Mouse (Mus musculus) Patski (cell line): ENCODE measurements around the gene Kdm1b. TPM values are rescaled to one million over a fixed set of nuclear protein-coding genes. Genes with fewer than 3 reads are reported as not detected.

Source experiments
- ATAC-seq: fragments of 100-300 bp; one replicate; pipeline ENCODE4 v1.8.0; 2021
- CTCF ChIA-PET: fragments of 350-600 bp; sonication (Branson Sonifier 250); formaldehyde crosslinking; loops from one replicate; lab custom pipeline; 2022; ENCODE audit warnings: inconsistent platforms; lab: Charles Lee
- POLR2A ChIA-PET: fragments of 350-600 bp; sonication (Branson Sonifier 250); formaldehyde crosslinking; loops from one replicate; lab custom pipeline; 2022; ENCODE audit warnings: antibody characterized with exemption, inconsistent platforms; lab: Charles Lee
- DNase-seq: peaks from one replicate; pipeline ENCODE4 v3.0.0-alpha.2; 2011; ENCODE audit warnings: low read depth, low spot score
- H3K27me3 ChIP-seq: fragments of 371-371 bp; one replicate; pipeline ENCODE4 v1.5.1; 2021
- CTCF ChIP-seq: fragments of 100-300 bp; IDR thresholded peaks from one replicate; pipeline ENCODE4 v1.5.1; 2021
- in situ Hi-C: fragments of 300-500 bp; cut with MboI; formaldehyde crosslinking; loops from 3 replicates; pipeline ENCODE4 v1.11.1; 2018; ENCODE audit warnings: low pct_unique_long_range_greater_than_20kb, mixed read lengths
- polyA plus RNA-seq: library from polyadenylated mRNA; unstranded; gene quantifications from one replicate; pipeline ENCODE4 v1.2.3, GENCODE M21; 2021

Gene Kdm1b
- polyA plus RNA-seq, 1 experiment from 2014 or later = 12.6 TPM

DNA sequence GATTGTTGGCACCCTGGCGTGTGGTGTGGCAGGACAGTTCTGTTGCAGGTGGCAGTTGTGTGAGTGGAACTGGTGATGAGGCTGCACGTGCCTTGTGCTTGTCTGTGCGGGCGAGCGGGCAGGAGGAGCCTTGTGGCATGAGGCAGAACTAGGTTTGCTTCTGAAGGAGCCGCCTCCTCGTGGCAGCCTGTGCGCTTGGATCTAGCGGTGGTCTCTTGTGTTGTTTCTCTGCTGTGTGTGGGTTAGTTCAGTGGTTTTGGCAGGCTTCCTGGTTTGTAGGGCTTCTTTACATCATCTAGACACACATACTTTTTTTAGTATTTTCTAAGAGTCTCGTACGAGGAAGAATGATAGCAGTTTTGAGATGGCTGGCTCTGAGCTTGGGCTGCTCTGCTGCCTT lies 12.8 kb downstream of the Kdm1b start:
- ChIA-PET CTCF (no interaction called here), POLR2A (no interaction called here)
- no peak for TF ChIP-seq CTCF
- ATAC-seq = no peak
- H3K27me3 ChIP-seq = no peaks in the 10 kb centered on the region
- in situ Hi-C loops = no loop called here
- no peak for DNase-seq

DNA sequence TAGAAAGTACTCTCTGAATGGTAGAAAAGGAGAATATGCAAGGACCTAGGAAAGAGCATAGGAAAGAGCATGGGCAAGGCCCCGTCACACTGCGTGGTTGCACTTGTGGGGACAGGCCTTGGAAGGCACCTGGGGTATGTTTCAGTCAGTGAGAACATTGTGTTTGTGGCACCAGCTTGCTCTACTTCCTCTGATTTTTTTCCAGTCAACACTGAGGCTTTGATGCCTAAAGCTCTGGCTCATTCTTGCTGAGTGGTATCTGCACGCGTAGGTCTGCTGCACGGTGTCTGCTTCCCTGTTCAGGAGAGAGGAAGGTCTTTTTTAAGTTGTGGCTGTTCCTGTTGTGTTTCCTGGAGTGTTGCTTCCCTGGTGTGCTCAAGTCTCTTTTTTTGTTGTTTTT lies 13.5 kb downstream of the Kdm1b start:
- TF ChIP-seq CTCF = no peak
- DNase-seq = no peak
- in situ Hi-C loops = no loop called here
- no peak for ATAC-seq
- CTCF ChIA-PET = no interaction called here
- H3K27me3 ChIP-seq = no peaks in the 10 kb centered on the region
- POLR2A ChIA-PET = no interaction called here

DNA sequence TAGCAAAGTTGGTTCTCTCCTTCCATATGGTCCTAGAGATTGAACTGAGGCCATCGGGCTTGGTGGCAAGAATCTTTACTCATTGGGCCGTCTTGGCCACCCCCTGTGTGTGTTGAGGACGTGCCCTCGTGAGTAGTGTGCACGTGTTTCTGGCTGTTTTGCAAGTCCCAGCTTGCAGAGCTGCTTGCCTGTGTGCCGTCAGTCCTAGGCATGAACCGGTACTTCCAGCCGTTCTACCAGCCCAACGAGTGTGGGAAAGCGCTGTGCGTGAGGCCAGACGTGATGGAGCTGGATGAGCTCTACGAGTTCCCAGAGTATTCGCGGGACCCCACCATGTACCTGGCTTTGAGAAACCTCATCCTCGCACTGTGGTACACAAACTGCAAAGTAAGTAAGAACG lies 19.5 kb downstream of the Kdm1b start:
- no peak for TF ChIP-seq CTCF
- H3K27me3 ChIP-seq = no peaks in the 10 kb centered on the region
- POLR2A ChIA-PET = no interaction called here
- in situ Hi-C loops = no loop called here
- DNase-seq = no peak
- CTCF ChIA-PET = no interaction called here
- no peak for ATAC-seq

DNA sequence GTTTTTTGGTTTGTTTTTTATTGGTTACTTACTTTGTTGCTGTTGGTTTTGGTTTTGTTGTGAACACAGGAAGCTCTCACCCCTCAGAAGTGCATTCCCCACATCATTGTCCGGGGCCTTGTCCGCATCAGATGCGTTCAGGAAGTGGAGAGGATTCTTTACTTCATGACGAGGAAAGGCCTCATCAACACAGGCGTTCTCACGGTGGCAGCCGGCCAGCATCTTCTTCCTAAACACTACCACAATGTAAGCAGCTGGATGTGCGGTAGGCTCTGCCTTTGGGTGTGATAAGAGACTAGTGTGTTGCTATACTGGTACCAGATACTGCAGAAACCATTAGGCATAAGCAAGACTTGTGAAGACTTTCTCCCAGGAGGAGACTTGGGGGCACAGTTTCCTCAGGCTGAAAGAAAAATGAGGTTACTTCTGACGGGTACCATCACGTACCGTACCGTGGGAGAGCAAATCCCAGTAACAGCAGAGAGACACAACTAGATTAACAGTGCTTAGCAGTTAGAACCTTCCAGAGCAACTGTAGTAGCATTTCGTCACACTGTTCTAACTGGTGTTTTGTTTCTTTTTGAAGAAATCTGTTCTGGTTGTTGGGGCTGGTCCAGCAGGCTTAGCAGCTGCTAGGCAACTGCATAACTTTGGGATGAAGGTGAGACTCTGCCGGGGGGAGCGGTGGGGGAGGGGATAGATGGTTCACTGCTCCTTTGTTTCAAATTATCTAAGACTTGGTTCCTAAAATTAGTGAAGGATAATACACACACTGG lies 20.9 kb downstream of the Kdm1b start:
- POLR2A ChIA-PET = interaction anchor here (0.7 kb wide), 1 partner anchor 62 kb away, joined by 3 read pairs; no protein-coding TSS in a partner anchor
- ATAC-seq (no peak), DNase-seq (no peak)
- in situ Hi-C loops = no loop called here
- no peak for TF ChIP-seq CTCF
- CTCF ChIA-PET = interaction anchor here (1.0 to 1.7 kb wide), 3 partner anchors 16 to 27 kb away, joined by 3 to 4 read pairs (median 3); partner anchors contain the start of gene Kdm1b
- H3K27me3 ChIP-seq = no peaks in the 10 kb centered on the region

DNA sequence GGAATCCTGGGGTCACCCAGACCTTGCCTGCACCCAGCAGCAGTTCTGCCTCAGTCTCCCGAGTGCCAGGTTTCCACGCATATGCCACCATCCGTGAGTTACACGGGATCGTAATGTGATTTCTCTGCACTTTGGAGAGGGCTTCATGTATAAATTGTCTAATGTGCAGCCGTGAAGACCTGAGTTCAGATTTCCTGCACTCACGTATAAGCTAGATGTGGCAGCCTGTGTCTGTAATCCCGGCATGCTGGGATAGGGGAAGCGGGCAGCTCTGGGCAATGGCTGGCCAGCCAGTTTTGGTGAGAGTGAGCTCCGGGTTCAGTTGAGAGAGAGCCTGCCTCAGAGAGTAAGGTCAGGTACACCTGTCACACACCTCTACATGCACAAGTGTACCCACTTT lies 23.2 kb downstream of the Kdm1b start:
- no peak for TF ChIP-seq CTCF
- in situ Hi-C loops = no loop called here
- no peak for DNase-seq
- no peak for ATAC-seq
- H3K27me3 ChIP-seq = no peaks in the 10 kb centered on the region
- CTCF ChIA-PET = no interaction called here
- POLR2A ChIA-PET = interaction anchor here (0.6 kb wide), 1 partner anchor 70 kb away, joined by 3 read pairs; no protein-coding TSS in a partner anchor

DNA sequence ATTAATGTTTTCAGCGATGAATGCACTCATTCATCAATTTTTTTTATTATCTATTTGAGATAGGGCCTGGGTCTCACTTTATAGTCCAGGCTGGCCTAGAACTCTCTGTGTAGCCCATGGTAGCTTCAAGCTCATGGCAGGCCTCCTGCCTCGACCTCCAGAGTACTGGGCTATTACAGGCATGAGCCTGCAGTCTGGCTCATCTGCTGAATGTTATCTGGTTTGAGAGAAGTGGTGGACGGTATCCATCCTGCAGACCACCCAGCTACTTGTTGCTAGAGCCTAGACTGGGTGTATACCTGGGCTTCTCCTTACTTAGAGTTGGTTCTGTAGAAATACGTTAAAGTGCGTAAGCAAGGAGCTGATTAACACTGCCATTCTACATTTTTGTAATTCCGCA lies 23.7 kb downstream of the Kdm1b start:
- no peak for TF ChIP-seq CTCF
- CTCF ChIA-PET = no interaction called here
- no peak for DNase-seq
- POLR2A ChIA-PET = no interaction called here
- H3K27me3 ChIP-seq = no peaks in the 10 kb centered on the region
- no peak for ATAC-seq
- in situ Hi-C loops = no loop called here

DNA sequence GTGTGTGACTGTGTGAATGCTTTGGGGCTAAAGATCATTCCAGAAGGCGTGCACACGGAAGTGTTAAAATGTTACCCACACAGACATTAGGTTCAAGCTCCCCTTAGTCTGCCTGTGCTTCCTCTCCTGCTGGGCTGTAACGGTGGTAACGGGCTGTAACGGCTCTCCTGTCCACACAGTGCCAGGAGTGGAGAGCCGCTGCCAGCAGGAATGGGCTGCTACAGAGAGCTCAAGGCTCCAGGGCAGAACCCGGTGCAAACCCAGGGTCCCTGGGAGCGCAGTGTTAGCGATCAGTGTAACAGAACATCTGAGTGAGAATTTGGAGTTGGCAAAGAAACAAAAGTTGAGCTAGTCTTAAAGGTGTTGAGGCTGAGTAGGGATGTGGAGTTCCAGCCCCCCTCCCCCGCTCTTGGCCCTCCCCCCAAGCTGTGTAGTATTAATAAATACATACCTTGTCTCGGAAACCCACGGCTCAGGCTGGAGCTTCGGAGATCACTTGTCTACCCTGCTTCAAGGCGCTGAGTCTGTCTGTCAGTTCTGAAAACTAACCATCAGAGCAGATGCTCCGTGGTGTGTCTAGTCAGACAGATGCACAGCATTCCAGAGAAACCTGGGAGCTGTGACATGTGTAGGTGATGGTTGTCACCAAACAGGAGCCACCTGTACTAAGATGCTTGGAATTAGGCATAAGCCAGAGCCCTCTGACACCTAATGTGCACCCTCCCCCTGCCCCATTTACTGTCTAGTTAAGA lies 27.2 kb downstream of the Kdm1b start:
- no peak for TF ChIP-seq CTCF
- ChIA-PET CTCF (interaction anchor here (1.0 kb wide), 1 partner anchor 15 kb away, joined by 4 read pairs; no protein-coding TSS in a partner anchor), POLR2A (interaction anchor here (0.6 kb wide), 1 partner anchor 16 kb away, joined by 3 read pairs; no protein-coding TSS in a partner anchor)
- in situ Hi-C loops = no loop called here
- ATAC-seq (no peak), DNase-seq (no peak)
- no peaks in the 10 kb centered on the region for H3K27me3 ChIP-seq

DNA sequence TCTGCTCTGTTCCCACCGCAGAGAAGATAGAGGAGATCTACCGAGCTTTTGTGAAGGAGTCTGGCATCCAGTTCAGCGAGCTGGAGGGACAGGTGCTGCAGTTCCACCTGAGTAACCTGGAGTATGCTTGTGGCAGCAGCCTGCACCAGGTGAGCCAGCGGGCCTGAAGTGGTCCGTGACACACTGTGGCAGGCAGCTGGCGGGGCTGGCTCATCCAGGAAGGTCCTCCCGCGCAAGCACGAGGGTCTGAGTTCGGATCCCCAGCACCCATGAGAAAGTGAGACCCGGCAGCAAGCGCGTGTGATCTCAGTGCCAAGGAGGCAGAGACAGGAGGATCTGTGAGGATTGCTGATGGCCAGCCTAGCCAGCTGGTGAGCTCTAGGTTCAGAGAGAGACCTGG lies 28.6 kb downstream of the Kdm1b start:
- no peak for TF ChIP-seq CTCF
- DNase-seq (no peak), ATAC-seq (no peak)
- in situ Hi-C loops = no loop called here
- ChIA-PET CTCF (interaction anchor here (1.2 kb wide), 1 partner anchor 14 kb away, joined by 4 read pairs; no protein-coding TSS in a partner anchor), POLR2A (no interaction called here)
- H3K27me3 ChIP-seq = no peaks in the 10 kb centered on the region

DNA sequence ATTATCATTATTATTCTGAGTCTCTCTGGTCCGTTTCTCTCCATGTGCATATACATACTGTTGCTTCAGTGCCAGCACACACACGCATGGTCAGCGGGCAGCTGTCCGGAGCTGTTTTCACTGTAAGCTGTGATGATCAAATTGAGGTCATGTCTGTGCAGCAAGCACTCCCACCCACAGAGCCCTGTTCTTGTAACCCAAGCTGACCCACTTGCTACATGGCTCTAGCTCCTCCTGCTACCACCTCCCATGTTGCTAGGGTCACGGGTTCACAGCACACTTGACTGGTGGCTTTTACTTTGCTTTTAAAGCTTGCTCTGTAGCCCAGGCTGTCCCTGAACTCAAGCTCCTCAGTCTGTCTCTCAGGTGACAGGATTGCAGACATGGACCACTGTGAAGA lies 29.2 kb downstream of the Kdm1b start:
- H3K27me3 ChIP-seq = no peaks in the 10 kb centered on the region
- POLR2A ChIA-PET = no interaction called here
- CTCF ChIA-PET = interaction anchor here (1.2 kb wide), 1 partner anchor 13 kb away, joined by 4 read pairs; no protein-coding TSS in a partner anchor
- ATAC-seq (no peak), DNase-seq (no peak)
- in situ Hi-C loops = no loop called here
- no peak for TF ChIP-seq CTCF

DNA sequence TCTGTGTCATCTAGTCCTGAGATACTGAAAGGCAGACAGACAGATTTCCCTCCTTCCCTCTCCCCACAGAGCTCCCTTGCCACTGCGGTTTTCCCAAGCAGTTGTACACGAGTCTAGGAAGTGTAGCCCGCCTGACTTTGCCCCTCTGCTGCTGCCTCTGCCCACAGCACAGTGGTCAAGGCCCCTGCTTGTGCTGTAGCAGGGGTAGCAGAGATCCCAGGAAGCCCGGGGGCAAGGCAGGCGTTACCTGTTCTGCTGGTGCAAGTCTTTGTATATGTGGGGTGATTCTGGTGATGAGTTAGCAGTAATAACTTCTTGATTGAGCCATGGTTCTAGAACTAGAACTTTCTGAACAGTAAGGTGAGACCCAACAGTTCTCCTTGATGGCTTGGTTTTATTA lies 32.9 kb downstream of the Kdm1b start:
- POLR2A ChIA-PET = no interaction called here
- in situ Hi-C loops = no loop called here
- CTCF ChIA-PET = no interaction called here
- no peaks in the 10 kb centered on the region for H3K27me3 ChIP-seq
- DNase-seq (no peak), ATAC-seq (no peak)
- TF ChIP-seq CTCF = no peak

DNA sequence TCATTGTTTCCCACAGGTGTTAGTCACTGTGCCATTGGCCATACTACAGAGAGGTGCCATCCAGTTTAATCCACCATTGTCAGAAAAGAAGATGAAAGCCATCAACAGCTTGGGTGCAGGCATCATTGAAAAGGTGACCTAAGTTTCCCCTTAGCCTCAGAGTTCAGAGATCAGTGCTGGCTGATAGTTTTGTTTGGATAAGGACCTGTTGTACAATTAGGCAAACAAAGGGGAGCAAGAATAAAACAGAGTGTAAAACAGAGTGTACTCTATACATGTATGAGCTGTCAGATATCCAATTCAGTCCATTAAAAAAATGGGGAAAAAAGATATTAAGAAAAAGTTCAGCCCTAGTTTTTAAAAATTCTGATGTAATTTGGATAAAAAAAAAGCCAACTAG lies 34.1 kb downstream of the Kdm1b start:
- no peaks in the 10 kb centered on the region for H3K27me3 ChIP-seq
- ChIA-PET CTCF (no interaction called here), POLR2A (no interaction called here)
- DNase-seq (no peak), ATAC-seq (no peak)
- TF ChIP-seq CTCF = no peak
- in situ Hi-C loops = no loop called here
